Mouse (Mus musculus) hindbrain, embryonic 14.5 days (tissue): ENCODE results near the gene Adamts2. TPM values are rescaled to one million over a fixed set of nuclear protein-coding genes. Genes with fewer than 3 reads are reported as not detected.

Source experiments
- polyA plus RNA-seq: library from polyadenylated mRNA; unstranded; fragments of >200 nt; fragmentation: Nextera tagmentation; extraction: Ambion mirVana; gene quantifications from 2 replicates; pipeline ENCODE4 v1.2.1, GENCODE M21; 2014

Gene Adamts2
- polyA plus RNA-seq, 1 experiment from 2014 or later: 6.3 TPM

Other genes with a start within 250 kb of the Adamts2 start
- gene Cby3, start 247.6 kb upstream of the Adamts2 start, polyA plus RNA-seq: 0.68 and 1.3 TPM in 2 replicates
- 429 and 439 TPM in 2 replicates for gene Hnrnph1, start 225.1 kb upstream of the Adamts2 start, polyA plus RNA-seq
- gene Rufy1, start 171.0 kb upstream of the Adamts2 start, polyA plus RNA-seq: 27.0 and 27.7 TPM in 2 replicates
- gene Zfp354c, start 225.6 kb downstream of the Adamts2 start, polyA plus RNA-seq: 71.9 and 80.9 TPM in 2 replicates
- 1.7 TPM in 2 replicates for gene Zfp879, start 239.5 kb downstream of the Adamts2 start, polyA plus RNA-seq
- gene Grm6, start 248.6 kb downstream of the Adamts2 start, polyA plus RNA-seq: not detected in 2 replicates